Mouse (Mus musculus) myocyte (in vitro differentiated cells): ENCODE data around the gene C2cd4c.

Experiments
- CEBPB ChIP-seq: IDR thresholded peaks from 2 replicates; pipeline ENCODE4 v1.6.1; 2011; ENCODE audit warnings: mild to moderate bottlenecking, moderate library complexity; ENCODE audit not compliant: poor library complexity, insufficient read depth, severe bottlenecking
- E2F4 ChIP-seq: IDR thresholded peaks from one replicate; pipeline ENCODE4 v1.6.1; 2011; ENCODE audit warnings: mild to moderate bottlenecking, control low read depth, moderate library complexity; ENCODE audit not compliant: insufficient read depth
- MAX ChIP-seq: IDR thresholded peaks from one replicate; pipeline ENCODE4 v1.6.1; 2011; ENCODE audit warnings: low read depth, mild to moderate bottlenecking, control low read depth
- MYOD1 ChIP-seq, 3 experiments: IDR thresholded peaks; one replicate each; pipeline ENCODE4 v1.6.1; 2011; ENCODE audit warnings: control low read depth in 2 of 3, low read depth in 2 of 3, mild to moderate bottlenecking in 2 of 3, moderate library complexity in 1 of 3; ENCODE audit not compliant: insufficient read length in 2 of 3, control insufficient read depth in 1 of 3
- MYOG ChIP-seq, 3 experiments: IDR thresholded peaks; one replicate each; pipeline ENCODE4 v1.6.1; 2011; ENCODE audit warnings: control low read depth in 2 of 3, low read depth in 2 of 3, mild to moderate bottlenecking in 2 of 3; ENCODE audit not compliant: insufficient read length in 2 of 3, control insufficient read depth in 1 of 3, insufficient read depth in 1 of 3
- POLR2A ChIP-seq: IDR thresholded peaks from one replicate; pipeline ENCODE4 v1.6.1; 2011; ENCODE audit warnings: low read depth, mild to moderate bottlenecking, control low read depth, moderate library complexity; ENCODE audit not compliant: insufficient read length
- POLR2AphosphoS2 ChIP-seq: IDR thresholded peaks from one replicate; pipeline ENCODE4 v1.6.1; 2011; ENCODE audit warnings: low read depth, control low read depth; ENCODE audit not compliant: insufficient read length
- TCF12 ChIP-seq: IDR thresholded peaks from one replicate; pipeline ENCODE4 v1.6.1; 2011; ENCODE audit warnings: mild to moderate bottlenecking, control low read depth; ENCODE audit not compliant: poor library complexity, insufficient read depth, severe bottlenecking
- TCF3 ChIP-seq: IDR thresholded peaks from one replicate; pipeline ENCODE4 v1.6.1; 2011; ENCODE audit warnings: low read depth, control low read depth; ENCODE audit not compliant: insufficient read length
- USF1 ChIP-seq: IDR thresholded peaks from one replicate; pipeline ENCODE4 v1.6.1; 2011; ENCODE audit warnings: low read depth, mild to moderate bottlenecking, control low read depth, moderate library complexity

- TF ChIP-seq TCF12 (no peak), POLR2A (no peak), USF1 (no peak), TCF3 (no peak), MYOD1 (IDR thresholded peaks at IDR 0.05; ENCODE audit: control insufficient read depth in 1 of 3, insufficient read length in 2 of 3, low read depth in 2 of 3) (no peak), MYOG (IDR thresholded peaks at IDR 0.05; ENCODE audit: control insufficient read depth in 1 of 3, insufficient read depth in 1 of 3, insufficient read length in 2 of 3, low read depth in 2 of 3) (no peak), E2F4 (no peak), CEBPB (no peak), MAX (no peak), POLR2AphosphoS2 (no peak)
Measured at GRCm38 (mm10) chr10:79614305-79614643, 449 bp upstream of the C2cd4c start.
